Mouse (Mus musculus): ENCODE data around the gene Ltbr. TPM values are rescaled to one million over a fixed set of nuclear protein-coding genes. Genes with fewer than 3 reads are reported as not detected.

Gene Ltbr
- polyA plus RNA-seq, 1 experiment from 2014 or later, result 42.9 TPM

DNA sequence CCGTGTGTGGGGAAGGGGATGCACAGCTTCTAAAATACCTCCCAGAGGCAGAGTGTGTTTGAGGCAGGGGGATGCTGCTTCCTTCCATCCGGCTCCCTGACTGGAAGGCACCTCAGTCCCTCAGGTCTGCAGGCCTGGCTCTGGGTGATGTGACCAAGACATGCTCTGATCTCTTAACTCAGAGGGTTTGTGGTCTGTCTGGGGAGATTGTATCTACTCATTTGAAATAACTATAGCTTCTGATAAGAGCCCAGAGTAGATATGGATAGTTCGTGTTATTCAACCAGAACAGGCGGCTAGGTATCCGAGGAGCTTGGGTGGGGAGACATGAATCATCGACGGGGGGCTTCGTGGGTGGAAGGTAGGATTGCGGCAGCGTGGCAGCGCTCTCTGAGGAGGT lies 39.5 kb upstream of the Ltbr start:
- ATAC-seq (ENCODE audit: extremely low read depth, insufficient number of reproducible peaks, low FRiP score, low TSS enrichment), result no peak
- H3K9me3 ChIP-seq, result no peaks in the 10 kb centered on the region
- H3K4me1 ChIP-seq, result peaks cover 79% of the 10 kb centered on the region
- 0 out of 2 replicates have a peak overlapping the region, but pooled peaks have one; percentile 40 for H3K9ac ChIP-seq
- 69% methylated on average over 11 of the region's 11 CpGs for WGBS
- H3K27me3 ChIP-seq (replicated peaks), result no peaks in the 10 kb centered on the region; the same call in 1 of the 2 replicates
- H3K4me2 ChIP-seq, result no peak overlapping the region; the same call in 1 of the 2 replicates
- peaks cover 15% of the 10 kb centered on the region for H3K36me3 ChIP-seq
- no peak overlapping the region for H3K4me3 ChIP-seq
- no peak overlapping the region for H3K27ac ChIP-seq (replicated peaks)

DNA sequence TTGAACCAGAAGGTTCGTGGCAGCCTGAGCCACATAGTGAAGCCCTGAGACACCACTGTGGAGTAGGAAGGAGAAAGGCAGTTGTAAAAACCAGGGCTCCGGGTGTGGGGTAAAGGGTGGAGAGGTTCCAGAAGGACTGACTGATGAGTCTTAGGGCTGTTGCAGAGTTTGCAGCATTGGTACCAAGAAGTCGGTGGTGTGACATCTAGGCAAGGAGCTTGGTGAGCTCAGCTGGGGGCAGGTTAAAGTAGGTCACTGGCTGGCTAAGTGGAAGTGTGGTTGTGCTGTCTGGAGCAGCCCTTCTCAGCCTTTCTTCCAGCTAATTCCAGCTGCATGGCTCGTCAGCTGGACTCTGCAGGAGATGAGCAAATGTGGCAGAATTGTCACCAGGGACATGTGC lies 39.1 kb upstream of the Ltbr start:
- H3K27me3 ChIP-seq (replicated peaks), result no peaks in the 10 kb centered on the region; the same call in 1 of the 2 replicates
- peaks cover 11% of the 10 kb centered on the region for H3K36me3 ChIP-seq
- H3K4me2 ChIP-seq, result peak overlapping the region; percentile 90; the same call in 1 of the 2 replicates
- no peak overlapping the region for H3K4me3 ChIP-seq
- H3K9ac ChIP-seq, result 0 out of 2 replicates have a peak overlapping the region, but pooled peaks have one; percentile 40
- H3K9me3 ChIP-seq, result no peaks in the 10 kb centered on the region
- 53% methylated on average over 4 of the region's 4 CpGs for WGBS
- ATAC-seq (ENCODE audit: extremely low read depth, insufficient number of reproducible peaks, low FRiP score, low TSS enrichment), result no peak
- H3K4me1 ChIP-seq, result peaks cover 81% of the 10 kb centered on the region
- 0 out of 2 replicates have a peak overlapping the region, but pooled peaks have one; percentile 42 for H3K27ac ChIP-seq (replicated peaks)

DNA sequence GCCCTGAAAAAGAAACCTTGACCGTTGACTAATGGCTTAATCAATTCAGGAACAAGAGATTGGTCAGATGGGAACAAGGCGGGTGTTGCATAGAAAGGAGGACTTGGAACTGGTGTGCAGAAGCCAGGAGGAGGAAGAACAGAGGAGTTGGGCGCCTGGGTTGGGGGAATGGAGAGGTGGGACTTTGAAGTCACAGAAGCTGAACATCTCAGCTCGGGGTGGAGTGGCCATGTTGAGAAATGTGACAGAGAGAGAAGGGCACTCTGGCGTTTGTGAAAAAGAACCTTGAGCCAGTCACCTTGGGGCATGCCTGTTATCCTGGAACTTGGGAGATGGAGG lies 38.3 kb upstream of the Ltbr start:
- peaks cover 3% of the 10 kb centered on the region for H3K36me3 ChIP-seq
- H3K9me3 ChIP-seq, result no peaks in the 10 kb centered on the region
- H3K27me3 ChIP-seq (replicated peaks), result no peaks in the 10 kb centered on the region
- H3K4me2 ChIP-seq, result peak overlapping the region; percentile 90
- H3K4me1 ChIP-seq, result peaks cover 81% of the 10 kb centered on the region
- H3K4me3 ChIP-seq, result no peak overlapping the region; the same call in 1 of the 2 replicates
- no peak for ATAC-seq (ENCODE audit: extremely low read depth, insufficient number of reproducible peaks, low FRiP score, low TSS enrichment)
- 0 out of 2 replicates have a peak overlapping the region, but pooled peaks have one; percentile 8 for H3K27ac ChIP-seq (replicated peaks)
- no peak overlapping the region for H3K9ac ChIP-seq
- WGBS, result 56% methylated on average over 5 of the region's 5 CpGs

DNA sequence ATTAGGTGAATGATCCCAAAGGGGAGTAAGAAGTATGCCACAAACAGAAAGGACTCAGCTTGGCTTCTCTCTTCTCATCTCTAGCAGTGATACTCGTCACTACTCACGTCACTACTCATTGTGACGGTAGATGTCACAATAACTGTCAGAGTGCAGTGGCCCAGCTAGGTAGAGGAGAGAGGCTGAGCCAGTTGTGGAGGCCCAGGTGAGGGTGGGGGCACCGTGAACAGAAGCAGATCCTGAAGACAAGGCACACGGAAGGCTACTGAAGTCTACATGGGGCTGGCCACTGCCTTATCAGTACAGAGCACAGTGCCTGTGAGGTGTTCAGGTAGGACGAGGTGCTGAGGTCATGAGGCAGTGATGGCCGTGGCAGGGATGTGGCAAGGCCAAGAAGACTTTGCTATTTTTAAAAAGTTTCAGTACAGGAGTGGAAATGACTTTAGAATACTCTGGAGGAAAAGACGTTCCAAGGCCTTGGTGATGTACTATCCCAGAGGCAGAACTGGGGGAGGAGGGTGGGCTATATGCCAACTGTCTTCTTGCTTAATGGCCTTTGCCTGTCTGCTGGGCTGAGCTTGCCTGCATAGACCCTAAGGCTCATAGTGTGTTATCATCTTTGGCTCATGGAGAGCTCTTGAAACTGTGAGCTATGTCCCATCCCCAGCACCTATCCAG lies 37.8 kb upstream of the Ltbr start:
- no peaks in the 10 kb centered on the region for H3K9me3 ChIP-seq
- 50% methylated on average over 8 of the region's 8 CpGs for WGBS
- peaks cover 79% of the 10 kb centered on the region for H3K4me1 ChIP-seq
- peak overlapping the region; percentile 84 for H3K4me3 ChIP-seq
- peak overlapping the region; percentile 8; the same call in 1 of the 2 replicates for H3K27ac ChIP-seq (replicated peaks)
- 0 out of 2 replicates have a peak, but pooled peaks cover 2% of the 10 kb centered on the region for H3K36me3 ChIP-seq
- H3K4me2 ChIP-seq, result peak overlapping the region; percentile 90
- H3K27me3 ChIP-seq (replicated peaks), result no peaks in the 10 kb centered on the region
- peak overlapping the region; percentile 95; the same call in 1 of the 2 replicates for H3K9ac ChIP-seq
- ATAC-seq (ENCODE audit: extremely low read depth, insufficient number of reproducible peaks, low FRiP score, low TSS enrichment), result no peak

DNA sequence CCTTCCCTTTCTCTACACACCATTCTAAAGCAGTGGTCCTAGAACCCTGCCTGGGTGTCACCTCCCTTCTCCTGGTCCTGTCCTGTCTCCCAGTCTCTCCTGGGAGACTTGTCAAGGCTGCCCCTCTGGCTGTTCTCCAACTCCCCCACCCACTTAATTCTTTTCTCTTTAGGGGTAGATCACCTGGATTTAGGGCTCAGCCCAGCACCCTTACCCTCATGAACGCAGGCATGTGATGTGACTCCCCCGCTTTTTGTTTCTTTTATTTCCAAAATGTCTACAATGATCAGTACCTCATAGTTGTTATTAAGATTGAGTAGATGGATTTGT lies 37.3 kb upstream of the Ltbr start:
- H3K27ac ChIP-seq (replicated peaks), result peak overlapping the region; percentile 90; the same call in 1 of the 2 replicates
- 82% methylated on average over 2 of the region's 2 CpGs for WGBS

DNA sequence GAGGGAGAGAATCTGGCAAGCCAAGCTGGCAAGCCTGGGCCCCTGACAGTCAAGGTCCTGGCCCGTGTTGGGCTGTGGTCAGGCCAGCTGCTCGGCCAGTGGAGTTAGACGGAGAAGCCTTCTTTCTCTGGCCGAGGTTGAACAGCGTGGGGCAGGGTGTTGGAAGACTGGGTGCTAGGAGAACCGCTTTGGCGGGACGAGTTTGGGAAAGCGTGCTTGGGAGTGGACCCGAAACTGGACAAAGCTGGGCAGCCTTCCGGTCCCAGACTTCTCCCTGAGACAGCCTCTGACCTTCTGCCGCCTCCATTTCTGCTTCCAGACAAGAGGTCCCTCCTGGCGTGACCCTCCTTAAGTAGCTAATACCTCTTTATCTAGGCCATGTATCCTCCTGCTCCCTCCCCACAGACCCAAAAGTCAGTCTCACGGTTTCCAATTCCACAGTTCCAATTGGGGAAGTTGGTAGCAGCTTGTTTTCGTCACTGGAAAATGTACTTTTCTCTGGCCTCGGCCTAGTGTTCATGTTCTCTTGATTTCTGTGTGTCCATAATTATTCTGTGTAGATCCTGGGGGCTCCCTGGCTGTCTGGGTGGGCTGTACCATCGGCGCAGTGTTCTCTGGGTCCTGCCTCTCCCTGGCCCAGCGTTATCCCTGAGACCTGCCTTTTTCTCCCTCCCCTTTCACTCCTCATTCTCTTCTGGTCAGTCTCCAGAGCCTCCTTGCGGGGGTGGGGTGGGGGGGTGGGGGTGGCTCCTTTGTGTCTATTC lies 36.7 kb upstream of the Ltbr start:
- ATAC-seq (ENCODE audit: extremely low read depth, insufficient number of reproducible peaks, low FRiP score, low TSS enrichment), result no peak
- H3K27me3 ChIP-seq (replicated peaks), result no peaks in the 10 kb centered on the region
- H3K4me2 ChIP-seq, result peak overlapping the region; percentile 90
- H3K9ac ChIP-seq, result peak overlapping the region; percentile 95
- peaks cover 68% of the 10 kb centered on the region for H3K4me1 ChIP-seq
- WGBS, result 14% methylated on average over 20 of the region's 20 CpGs
- H3K27ac ChIP-seq (replicated peaks), result peak overlapping the region; percentile 90
- 0 out of 2 replicates have a peak, but pooled peaks cover 2% of the 10 kb centered on the region for H3K36me3 ChIP-seq
- no peaks in the 10 kb centered on the region for H3K9me3 ChIP-seq
- H3K4me3 ChIP-seq, result peak overlapping the region; percentile 84

More for the DNA sequence above, 37.3 kb upstream of the Ltbr start:
- peaks cover 74% of the 10 kb centered on the region for H3K4me1 ChIP-seq
- peak overlapping the region; percentile 90 for H3K4me2 ChIP-seq
- no peak for ATAC-seq (ENCODE audit: extremely low read depth, insufficient number of reproducible peaks, low FRiP score, low TSS enrichment)
- H3K9me3 ChIP-seq, result no peaks in the 10 kb centered on the region
- 0 out of 2 replicates have a peak, but pooled peaks cover 2% of the 10 kb centered on the region for H3K36me3 ChIP-seq
- H3K27me3 ChIP-seq (replicated peaks), result no peaks in the 10 kb centered on the region
- H3K9ac ChIP-seq, result peak overlapping the region; percentile 95
- peak overlapping the region; percentile 84 for H3K4me3 ChIP-seq

DNA sequence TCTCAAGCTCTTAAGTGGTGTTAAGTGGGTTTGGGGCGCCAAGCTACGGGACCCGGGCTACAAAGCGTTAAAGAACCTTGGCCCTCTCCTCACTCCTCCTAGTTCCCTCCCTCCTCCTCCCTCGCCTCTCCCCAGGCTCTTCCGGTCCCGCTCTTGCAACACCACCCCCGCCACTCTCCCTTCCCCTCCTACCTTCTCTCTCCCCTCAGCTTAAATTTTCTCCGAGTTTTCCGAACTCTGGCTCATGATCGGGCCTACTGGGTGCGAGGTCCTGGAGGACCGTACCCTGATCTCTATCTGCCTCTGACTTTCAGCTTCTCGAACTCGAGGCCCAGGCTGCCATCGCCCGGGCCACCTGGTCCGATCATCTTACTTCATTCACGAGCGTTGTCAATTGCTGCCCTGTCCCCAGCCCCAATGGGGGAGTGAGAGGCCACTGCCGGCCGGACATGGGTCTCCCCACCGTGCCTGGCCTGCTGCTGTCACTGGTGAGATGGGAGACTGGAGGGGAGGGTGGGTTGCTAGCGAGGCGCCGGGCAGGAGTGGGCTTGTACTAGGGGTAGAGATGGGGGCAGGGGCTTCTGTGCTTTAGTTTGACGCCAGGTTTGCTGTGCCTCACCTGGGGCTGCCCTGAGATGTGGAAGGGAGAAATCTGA lies 36.0 kb upstream of the Ltbr start:
- H3K9ac ChIP-seq, result peak overlapping the region; percentile 95
- peak overlapping the region; percentile 90 for H3K4me2 ChIP-seq
- 0 out of 2 replicates have a peak, but pooled peaks cover 2% of the 10 kb centered on the region for H3K36me3 ChIP-seq
- peak overlapping the region; percentile 90 for H3K27ac ChIP-seq (replicated peaks)
- no peaks in the 10 kb centered on the region for H3K9me3 ChIP-seq
- no peaks in the 10 kb centered on the region; the same call in 1 of the 2 replicates for H3K27me3 ChIP-seq (replicated peaks)
- peak overlapping the region; percentile 84 for H3K4me3 ChIP-seq
- peaks cover 61% of the 10 kb centered on the region for H3K4me1 ChIP-seq
- ATAC-seq (ENCODE audit: extremely low read depth, insufficient number of reproducible peaks, low FRiP score, low TSS enrichment), result peak; percentile 71
- WGBS, result under 1% methylated on average over 27 of the region's 27 CpGs

DNA sequence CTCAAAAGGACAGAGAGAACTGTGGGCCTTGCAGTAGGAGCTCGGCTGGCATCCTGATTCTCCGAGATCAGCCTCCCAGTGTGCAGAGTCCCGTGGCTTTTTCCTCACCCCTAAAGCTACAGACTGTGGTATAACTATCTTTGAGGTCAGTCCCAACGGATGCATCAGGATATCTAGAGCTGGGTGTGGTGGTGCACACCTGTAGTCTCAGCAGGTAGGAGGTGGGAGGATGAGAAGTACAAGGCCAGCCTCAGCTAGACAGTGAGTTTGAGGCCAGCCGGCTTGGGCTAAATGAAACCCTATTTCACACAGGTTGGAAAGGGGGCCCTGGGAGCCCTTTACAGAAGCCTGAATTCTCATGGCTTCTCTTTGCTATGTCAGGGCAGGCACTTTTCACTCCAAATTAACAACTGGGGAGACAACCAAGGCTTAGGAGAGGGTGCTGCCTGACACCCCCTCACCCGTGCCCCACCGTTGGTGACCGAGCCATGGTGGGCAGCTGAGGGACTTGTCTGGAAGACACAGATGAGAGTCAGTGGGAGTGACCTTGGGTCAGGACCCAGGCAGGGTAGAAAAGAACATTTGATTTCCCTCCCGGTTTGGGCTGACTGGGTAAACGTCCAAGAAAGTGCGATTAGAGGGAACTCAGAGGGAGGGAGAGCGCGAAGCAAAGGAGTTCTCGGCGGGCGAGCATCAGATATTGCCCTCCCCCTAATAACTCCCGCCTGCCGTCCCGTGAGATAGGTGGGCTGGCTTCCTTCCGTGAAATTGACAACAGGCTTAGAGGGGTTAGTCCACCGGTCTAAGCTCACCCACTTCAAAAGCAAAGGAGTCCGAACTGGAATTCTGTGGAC lies 35.3 kb upstream of the Ltbr start, which contains the start of gene Tnfrsf1a:
TSS of gene Tnfrsf1a (plus strand) at position 642 of the 854 bp plus-strand sequence.
- Histone ChIP-seq H3K4me2 (peak within 1 kb of the TSS; percentile 90), H3K9me3 (no peaks in the 10 kb centered on the region), H3K4me3 (peak within 1 kb of the TSS; percentile 84), H3K27me3 (replicated peaks) (no peaks in the 10 kb centered on the region; the same call in 1 of the 2 replicates), H3K4me1 (peaks cover 57% of the 10 kb centered on the region), H3K36me3 (0 out of 2 replicates have a peak, but pooled peaks cover 2% of the 10 kb centered on the region), H3K9ac (peak within 1 kb of the TSS; percentile 95), H3K27ac (replicated peaks) (peak within 1 kb of the TSS; percentile 90)
- 0 out of 2 replicates have a peak, but pooled peaks have one; percentile 10 for ATAC-seq (ENCODE audit: extremely low read depth, insufficient number of reproducible peaks, low FRiP score, low TSS enrichment)
- 8% methylated on average over 22 of the region's 22 CpGs for WGBS

DNA sequence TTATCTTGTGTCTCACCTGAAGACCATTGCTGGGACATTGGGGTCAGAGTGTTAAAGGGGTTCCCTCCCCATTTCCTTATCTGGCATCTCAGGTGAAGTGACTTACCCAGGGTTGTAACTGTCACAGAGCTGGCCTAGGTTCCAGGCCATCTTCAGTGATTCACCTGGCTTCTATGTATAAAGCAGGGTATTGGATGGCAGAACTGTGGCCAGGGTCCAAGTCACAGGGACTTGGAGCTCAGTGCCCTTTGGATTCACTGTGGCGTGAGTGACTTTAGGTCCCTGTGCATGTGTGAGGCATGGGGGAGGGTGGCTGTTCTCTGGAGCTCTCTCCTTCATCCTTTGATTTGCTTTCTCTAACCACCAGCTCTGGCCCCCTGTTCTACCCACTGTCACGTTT lies 32.3 kb upstream of the Ltbr start:
- H3K4me2 ChIP-seq, result no peak overlapping the region
- H3K9ac ChIP-seq, result no peak overlapping the region
- WGBS, result 55% methylated on average over 2 of the region's 2 CpGs
- no peaks in the 10 kb centered on the region; the same call in none of the 2 replicates for H3K27me3 ChIP-seq (replicated peaks)
- no peak overlapping the region for H3K27ac ChIP-seq (replicated peaks)
- H3K4me3 ChIP-seq, result no peak overlapping the region
- no peaks in the 10 kb centered on the region for H3K9me3 ChIP-seq
- no peaks in the 10 kb centered on the region for H3K36me3 ChIP-seq
- peaks cover 30% of the 10 kb centered on the region for H3K4me1 ChIP-seq
- no peak for ATAC-seq (ENCODE audit: extremely low read depth, insufficient number of reproducible peaks, low FRiP score, low TSS enrichment)

DNA sequence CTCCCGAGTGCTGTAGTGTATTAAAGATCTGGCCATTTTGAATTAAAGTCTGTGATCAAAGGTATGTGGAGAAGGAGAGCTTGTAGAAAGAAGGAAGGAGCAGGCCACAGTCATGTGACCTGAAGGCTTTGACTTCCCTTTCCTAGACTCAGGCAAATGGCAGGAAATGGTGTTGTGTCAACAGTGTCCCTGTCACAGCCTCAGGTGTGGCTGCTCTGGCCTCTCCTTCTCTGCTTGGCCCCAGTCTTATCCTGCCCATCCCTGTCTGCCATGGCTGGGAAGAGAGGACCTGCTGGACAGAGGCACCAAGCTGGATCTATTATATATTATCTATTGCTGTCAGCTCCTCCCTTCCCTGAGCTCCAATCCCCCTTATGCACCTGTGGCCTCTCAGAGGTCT lies 31.9 kb upstream of the Ltbr start:
- no peak for ATAC-seq (ENCODE audit: extremely low read depth, insufficient number of reproducible peaks, low FRiP score, low TSS enrichment)
- 55% methylated on average over 1 of the region's 1 CpGs for WGBS
- no peak overlapping the region for H3K9ac ChIP-seq

More for the DNA sequence above, 31.9 kb upstream of the Ltbr start:
- no peak overlapping the region for H3K4me3 ChIP-seq
- H3K27me3 ChIP-seq (replicated peaks), result no peaks in the 10 kb centered on the region; the same call in none of the 2 replicates
- H3K27ac ChIP-seq (replicated peaks), result no peak overlapping the region
- H3K4me2 ChIP-seq, result no peak overlapping the region
- no peaks in the 10 kb centered on the region for H3K9me3 ChIP-seq
- H3K36me3 ChIP-seq, result no peaks in the 10 kb centered on the region
- peaks cover 30% of the 10 kb centered on the region for H3K4me1 ChIP-seq
